Mouse (Mus musculus) testis, postnatal 14 days (tissue): ENCODE data around the gene B3gnt3.
"Not testable (repeated sequence)": the region's sequence is repeated elsewhere in the genome, so short reads cannot be mapped to it uniquely, and the experiment has no call there.

Source experiments
- DNase-seq: peaks from one replicate; pipeline ENCODE4 v3.0.0; 2021; ENCODE audit warnings: low spot score

The B3gnt3 gene

DNA sequence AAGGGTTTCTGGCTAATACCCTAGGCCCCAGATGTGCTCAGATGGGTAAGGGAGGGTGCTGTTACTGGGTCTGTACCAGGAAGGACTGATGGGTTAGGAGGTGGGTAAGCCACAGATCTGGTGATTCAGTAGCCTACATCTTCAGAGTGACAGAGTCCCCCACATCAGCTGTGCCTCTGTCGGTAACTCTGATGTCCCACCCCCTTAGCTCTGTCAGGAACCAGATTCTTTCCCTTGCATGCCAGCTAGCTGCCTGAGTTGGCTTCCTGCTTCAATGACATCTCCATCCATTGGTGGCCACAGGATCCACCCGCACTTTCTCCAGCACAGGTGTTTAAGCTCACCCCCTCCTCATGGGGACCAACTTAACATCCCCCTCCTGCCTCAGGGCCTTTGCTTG, 10.0 kb upstream of the B3gnt3 start:
- no peak for DNase-seq

DNA sequence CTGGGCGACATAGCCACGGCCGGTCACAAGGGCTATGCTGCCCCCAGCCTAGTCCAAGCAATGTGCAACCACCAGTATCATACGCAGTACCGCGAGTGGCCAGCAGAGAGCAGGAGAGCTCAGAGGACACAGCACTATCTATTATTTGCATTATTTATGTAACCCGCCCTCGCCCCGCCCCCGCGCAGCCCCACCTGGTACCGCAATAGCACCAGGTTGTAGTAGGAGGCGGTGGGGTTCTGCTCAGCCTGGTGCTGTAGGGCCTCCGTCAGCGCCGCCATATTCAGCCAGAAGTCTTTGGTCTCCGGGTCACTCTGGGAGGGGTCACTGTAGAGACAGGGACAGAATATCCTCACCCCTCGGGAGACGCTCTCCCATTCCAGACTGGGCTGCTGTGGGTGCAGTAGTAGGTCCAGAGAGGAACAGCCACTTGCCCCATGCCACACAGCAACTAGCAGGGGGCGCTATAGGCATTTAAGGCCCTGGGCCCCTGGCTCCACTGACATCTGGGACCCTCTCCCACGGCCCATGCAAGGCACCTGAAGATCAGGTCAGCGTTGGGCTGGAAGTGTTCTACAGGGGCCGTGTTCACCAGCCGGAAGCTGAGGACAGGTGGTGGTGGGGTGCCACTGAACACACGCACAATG, 8.3 kb upstream of the B3gnt3 start:
- DNase-seq, result peak; percentile 69

DNA sequence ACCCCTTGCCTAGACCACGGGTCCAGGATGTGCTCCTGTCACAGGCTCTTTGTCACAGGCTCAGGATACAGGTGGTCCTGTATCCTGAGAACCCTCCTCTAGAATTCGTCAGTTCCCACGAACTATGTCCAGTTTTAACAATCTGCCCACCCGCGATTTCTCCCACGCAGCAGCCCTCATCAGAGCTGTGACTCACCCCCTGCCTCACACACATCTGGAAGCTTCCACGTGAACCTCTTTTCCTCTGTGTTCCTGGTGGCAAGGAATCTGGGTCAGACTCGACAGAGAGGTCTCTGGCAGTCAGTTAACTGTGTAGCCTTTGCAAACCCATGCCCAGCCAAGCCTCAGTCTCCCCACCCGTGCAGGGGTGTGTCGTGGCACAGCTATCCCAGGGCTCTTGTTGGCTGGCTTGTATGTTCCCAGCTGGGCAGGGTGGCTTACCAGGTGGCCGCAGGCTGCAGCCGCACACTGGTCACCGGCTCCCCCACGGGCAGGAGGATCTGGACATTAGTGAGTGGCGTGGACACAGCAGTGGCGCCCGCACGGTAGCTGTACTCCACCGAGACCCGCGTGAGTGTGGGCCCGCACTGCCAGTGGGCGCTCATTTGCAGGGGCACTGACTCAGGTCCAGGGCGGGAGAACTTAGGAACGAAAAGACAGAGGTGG, 7.7 kb upstream of the B3gnt3 start:
- DNase-seq, result no peak

DNA sequence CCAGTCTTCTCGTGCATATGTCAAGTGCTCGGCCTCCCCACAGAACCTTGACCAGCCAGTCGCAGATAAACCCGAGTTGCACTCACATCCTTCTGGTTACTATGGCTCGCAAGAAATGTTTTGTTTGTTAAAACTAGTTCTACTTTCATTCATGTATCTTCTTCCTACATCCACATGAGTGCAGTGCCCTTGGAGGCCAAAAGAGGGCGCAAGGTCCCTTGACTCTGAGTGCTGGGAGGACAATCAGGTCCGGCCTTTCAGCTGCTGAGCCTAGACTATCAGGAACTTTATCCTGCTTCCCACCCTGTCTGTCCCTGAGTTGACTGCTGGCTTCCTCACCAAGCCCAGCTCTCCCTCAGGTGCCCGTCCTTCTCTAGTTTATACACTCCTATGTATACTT, 6.3 kb upstream of the B3gnt3 start:
- no peak for DNase-seq

DNA sequence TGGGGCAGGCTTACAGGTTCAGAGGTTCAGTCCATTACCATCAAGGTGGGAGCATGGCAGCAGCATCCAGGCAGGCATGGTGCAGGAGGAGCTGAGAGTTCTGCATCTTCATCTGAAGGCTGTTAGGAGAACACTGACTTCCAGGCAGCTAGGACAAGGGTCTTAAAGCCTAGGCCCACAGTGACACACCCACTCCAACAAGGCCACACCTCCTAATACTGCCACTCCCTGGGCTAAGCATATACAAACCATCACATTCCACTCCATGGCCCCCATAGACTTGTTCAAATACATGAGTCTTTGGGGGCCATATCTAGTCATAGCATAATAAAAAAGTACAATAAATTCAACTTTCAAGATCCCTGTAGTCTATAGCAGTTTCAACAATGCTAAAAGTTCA, 1.8 kb upstream of the B3gnt3 start:
- DNase-seq, result not testable (repeated sequence)

DNA sequence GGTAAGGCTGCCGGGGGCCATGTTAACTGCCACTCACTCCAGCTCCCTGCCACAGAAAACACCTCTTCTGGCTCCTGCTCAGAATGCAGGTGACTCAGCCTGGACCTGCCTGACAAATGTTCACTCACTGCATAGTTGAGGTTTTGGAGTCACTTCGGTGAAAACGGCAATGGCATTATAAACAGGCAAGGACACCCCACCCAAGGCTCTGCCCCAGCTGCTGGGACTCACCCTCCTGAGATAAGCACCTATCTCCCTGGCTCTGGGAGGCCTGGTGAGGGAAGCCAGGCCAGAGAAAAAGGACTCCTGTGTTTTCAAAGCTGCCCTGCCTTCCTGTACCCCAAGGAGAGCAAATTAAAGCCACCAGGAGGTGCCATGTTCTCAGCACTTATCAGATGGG, 1.3 kb upstream of the B3gnt3 start:
- no peak for DNase-seq

DNA sequence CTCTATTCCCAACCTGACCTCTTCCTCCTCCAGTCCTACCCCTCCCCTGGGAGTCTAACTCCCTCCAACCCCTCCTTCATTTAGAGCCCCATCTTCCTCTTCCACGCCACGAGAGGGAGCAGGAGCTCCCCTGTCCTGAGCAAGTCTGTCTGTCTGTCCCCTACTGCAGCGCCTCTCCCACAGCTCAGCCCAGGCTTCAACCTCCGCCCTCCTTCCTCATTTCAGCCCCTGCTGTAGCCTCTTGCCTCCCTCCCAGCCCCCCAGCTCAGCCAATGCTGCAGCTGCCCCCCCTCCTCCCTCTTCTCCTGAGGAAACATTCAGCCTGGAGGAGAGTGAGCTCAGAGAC, 471 bp upstream of the B3gnt3 start:
- no peak for DNase-seq

DNA sequence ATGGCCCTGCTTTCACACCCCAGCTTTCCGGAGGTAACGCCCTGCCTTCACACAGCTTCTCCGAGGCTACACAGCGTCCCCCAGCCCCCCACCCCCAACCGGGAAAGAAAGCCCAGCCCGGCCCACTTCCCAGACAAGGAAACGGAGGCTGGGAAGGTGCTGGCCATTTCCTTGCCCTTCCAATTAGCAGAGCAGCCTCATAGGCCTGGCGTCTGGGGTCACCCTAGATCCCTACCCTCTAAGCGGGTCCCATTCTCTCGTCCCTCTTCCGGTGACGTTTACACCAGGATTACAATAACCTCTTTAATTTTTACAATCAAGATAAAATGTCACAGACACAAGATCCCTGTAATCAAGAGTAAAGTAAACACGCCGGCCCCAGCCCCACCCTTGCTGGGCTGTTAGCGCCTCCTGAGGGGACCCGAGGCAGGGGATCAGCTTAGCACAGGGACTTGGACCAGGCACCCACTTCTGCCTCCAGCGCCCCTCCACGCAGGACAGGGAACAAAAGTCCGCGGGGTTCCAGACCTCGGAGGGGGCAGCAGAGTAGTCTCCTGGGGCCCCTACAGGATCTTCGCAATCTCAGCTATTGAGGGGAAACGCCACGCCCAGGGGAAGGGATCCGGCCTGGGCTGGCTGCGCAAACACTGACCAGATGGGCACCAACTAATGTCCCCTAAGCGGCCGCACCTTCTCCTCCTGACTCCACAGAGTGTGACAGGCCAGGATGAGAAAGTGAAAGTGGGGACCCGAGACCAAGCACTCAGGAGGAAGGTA, 908 bp downstream of the B3gnt3 start:
- no peak for DNase-seq

DNA sequence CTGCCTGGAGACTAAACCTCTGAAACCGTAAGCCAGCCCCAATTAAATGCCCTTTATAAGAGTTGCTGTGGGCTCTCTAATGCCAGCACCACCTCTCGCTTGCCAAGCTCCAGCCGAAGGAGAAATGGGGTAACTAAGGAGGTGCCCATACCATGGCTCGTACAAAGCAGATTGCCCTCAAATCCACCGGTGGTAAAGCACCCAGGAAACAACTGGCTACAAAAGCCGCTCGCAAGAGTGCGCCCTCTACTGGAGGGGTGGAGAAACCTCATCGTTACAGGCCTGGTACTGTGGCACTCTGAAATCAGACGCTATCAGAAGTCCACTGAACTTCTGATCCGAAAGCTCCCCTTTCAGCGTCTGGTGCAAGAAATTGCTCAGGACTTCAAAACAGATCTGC, 6.1 kb downstream of the B3gnt3 start:
- not testable (repeated sequence) for DNase-seq

DNA sequence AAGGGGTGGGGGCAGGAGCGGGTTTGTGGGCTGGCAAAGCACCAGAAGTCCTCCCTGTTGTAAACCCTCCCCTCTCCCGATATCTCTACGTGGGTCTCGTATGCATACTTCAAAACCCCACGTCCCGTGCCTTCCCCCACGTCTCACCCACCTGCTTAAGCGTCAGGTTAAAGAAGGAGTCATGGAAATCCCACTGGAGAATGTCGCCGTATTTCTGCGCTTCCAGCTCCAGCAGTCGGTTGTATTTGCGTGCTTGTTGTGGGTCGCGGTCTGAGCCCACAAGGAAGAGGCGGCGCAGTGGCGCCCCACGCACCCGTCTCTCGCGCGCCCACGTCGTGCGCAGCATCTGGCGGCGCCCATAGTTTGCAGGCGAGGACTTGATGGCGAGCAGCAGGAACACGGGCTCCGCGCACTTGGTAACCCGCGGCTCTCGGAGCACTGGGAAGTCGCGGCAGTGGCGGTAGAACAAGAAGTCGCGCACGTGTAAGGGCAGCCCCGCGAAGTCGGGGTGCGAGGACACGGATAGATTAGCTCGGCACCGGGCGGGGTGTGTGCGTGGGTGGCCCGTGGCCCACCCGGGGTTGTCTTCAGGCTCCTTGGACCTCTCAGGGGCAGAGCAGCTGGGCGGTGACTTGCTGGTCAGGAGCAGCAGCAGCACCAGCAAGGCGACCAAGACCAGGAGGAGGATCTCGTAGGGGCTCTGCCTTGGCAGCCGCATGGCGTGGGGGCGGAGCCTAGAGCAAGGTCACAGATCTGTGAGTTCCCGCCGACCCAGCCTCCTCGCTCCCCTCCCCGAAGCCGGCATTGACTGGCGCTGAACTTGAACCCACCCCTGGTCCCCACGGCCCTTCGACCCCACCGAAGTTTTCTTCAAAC, 8.2 kb downstream of the B3gnt3 start:
- DNase-seq, result no peak

DNA sequence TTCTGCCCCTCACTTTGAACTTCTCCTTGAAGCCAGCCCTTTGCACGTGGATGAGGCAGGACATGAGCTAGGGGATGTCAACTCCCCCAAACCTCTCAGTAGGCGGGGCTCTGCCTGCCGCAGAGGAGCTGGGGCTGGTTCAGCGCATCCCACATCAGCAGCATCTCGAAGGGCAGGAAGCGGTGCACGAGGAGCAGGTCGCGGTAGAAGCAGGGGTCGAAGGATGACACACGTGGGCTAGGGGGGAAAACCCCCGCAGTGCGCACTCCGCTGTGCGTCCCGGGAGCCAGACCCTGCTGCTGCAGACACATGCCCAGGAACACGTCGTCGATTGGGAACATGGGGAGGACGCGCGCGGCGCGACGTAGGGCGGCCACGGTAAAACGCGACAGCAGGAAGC, 9.1 kb downstream of the B3gnt3 start:
- no peak for DNase-seq

DNA sequence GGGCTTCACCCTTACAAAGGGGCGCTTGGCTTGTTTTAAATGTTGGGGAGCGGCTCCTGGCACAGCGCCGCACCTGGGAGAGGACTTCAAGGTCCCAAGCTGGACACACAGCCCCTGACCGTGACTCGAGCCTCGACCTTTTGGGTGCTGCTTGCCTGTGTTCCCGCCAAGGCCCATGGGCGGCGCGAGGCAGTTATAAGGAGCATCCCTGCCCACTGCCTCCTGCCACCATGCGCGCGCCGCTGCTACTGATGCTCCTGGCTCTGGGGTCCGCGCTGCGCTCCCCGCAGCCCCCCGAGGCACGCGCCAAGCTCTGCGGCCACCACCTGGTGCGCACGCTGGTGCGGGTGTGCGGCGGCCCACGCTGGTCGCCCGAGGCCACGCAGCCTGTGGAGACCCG, 12.6 kb downstream of the B3gnt3 start, which contains the start of gene Insl3:
Insl3 (plus strand) TSS at position 187 of the 400 bp plus-strand sequence.
- DNase-seq, result no peak

DNA sequence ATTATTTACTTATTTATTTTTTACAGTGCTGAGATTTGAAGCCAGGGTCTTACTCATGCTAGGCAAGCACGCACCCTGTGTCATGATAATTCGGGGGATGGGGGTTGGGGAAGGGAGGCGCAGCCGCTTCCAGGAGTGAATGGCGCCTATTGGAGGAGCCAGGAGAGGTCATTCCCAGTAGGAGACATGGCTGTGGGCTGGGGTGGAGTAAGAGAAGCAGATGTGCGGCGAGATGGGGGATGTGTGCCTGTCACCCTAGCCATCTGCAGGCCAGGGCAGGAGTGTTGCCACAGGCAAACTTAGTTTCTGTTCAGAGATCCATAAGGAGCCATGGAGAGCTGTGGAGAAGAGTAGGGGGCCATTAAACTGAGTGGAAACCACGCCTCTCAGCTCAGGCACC, 14.0 kb downstream of the B3gnt3 start:
- no peak for DNase-seq

DNA sequence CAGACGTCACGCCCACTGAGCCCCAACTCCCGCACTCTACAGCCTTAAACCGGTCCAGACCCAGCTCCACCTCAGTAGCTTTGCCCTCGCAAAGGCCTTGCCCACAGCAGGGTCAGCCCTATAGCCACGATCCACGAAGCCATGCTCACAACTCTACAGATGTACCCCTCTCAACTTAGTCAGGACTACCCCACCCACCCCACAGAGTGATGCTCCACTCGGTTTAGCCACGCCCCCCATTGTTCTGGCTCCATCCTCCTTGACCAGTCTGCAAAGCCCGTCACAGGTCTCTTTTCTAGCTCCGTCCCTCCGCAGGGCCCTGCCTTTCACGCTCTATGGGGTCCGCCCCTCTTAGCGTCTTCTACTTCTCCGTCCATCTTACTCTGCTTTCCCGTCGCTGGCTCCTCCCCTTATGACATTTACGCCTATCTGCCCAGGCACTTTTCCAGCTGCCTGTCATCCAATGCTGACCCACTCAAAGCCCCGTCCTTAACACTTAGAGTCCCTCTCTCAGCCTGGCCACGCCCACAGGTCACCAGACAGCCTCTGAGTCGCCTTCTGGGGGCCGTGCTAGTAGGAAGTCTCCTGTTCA, 15.3 kb downstream of the B3gnt3 start:
- DNase-seq, result no peak

DNA sequence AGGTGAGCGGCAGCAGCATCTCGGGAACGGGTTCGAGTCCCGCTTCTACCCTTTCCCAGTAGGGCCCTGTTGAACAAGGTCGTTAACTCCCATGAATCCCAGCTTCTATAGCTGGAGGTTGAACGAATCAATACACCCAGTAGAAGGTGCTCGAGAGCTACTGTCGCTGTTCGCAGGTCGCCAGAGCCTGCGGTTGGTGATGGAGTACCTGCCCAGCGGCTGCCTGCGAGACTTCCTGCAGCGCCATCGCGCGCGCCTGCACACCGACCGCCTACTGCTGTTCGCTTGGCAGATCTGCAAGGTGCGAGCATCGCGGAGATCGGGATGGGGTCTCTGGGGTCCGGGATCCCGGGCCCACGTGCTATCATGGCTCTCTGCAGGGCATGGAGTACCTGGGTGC, 16.0 kb downstream of the B3gnt3 start:
- no peak for DNase-seq

DNA sequence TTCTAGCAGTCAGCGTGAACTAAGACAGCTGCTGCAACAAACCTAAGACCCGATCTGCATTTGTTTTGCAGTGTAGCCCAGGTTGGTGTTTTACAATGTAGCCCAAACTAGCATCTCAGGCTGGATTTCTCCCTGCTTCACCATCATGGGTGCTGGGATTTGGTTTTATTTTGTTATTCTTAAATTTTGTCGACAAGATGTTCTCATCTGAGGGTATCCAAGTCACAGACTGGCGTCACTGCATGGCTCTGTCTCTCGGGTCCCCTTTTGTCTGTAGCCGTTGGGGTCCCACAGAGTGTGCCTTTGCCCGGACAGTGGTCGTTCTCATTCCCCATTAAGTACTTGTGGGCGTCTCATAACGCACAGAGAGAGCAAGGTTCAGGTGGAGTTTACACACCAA, 16.9 kb downstream of the B3gnt3 start:
- DNase-seq, result no peak

DNA sequence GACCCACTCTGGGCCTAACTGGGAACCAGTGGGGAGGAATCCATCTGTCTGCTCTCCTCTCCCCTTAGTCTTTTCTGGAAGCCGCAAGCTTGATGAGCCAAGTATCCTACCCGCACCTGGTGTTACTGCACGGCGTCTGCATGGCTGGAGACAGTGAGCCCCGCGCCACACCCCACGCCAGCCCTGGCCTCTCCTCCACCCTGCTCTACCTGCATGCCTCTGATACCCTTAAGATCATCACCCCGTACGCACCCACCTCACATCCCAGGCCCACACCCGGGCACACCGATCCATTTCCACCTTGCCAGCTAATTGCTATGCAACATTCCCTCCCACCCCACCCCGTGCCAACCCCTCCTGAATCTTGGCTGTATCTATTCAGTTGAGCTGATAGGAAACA, 18.8 kb downstream of the B3gnt3 start:
- DNase-seq, result no peak

DNA sequence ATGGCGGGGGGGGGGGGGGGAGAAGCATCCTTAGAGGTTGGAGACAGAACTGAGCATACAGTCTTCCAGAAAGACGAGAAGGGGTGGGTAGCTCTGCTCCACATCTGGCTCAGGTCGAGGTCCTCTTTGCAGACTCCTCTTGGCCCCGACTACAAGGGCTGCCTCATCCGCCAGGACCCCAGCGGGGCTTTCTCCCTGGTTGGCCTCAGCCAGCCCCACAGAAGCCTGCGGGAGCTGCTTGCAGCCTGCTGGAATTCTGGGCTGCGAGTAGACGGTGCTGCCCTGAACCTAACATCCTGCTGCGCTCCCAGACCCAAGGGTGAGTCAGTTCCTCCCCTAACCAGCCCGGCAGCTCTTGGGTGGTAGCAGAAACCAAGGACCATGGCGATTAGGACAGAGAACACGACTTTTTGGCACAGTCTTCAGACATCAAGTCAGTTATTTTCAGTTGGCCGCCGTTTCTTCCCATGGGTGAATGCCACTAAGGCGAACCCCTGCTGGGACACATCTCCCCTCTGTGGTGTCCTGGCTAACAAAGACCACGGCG, 20.1 kb downstream of the B3gnt3 start:
- no peak for DNase-seq

DNA sequence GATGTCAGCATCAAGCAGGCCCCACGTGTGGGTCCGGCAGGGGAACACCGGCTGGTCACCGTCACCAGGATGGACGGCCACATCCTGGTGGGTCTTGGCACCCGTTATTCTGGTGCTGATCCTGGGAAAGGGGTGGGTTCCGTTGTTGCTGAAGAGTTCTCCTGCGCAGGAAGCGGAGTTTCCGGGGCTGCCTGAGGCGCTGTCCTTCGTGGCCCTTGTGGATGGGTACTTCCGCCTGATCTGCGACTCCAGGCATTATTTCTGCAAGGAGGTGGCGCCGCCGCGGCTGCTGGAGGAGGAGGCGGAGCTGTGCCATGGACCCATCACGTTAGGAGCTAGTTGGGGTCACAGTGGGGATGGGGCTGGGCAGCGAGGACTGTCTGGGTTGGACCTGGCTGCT, 21.1 kb downstream of the B3gnt3 start:
- no peak for DNase-seq

DNA sequence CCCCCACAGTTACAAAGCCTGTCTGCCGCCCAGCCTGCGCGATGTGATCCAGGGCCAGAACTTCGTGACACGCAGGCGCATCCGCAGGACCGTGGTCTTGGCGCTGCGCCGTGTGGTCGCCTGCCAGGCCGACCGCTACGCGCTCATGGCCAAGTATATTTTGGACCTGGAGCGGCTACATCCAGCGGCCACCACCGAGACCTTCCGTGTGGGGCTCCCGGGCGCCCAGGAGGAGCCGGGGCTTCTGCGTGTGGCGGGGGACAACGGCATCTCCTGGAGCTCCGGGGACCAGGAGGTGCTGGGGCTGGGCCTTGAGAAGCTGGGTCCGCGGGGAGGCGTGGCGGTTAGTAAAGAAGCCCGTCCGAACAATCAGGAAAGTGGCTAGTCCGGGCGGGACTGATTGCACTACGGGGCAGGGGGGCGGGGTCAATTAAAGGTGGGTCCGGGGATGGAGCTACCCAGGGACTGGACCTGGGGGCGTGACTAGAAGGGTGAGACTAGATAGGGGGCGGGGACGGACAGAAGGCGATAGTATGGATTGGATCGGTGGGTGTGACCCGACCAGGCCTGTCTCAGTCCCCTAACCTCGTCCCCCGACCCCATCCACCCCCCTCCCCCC, 21.9 kb downstream of the B3gnt3 start:
- no peak for DNase-seq

DNA sequence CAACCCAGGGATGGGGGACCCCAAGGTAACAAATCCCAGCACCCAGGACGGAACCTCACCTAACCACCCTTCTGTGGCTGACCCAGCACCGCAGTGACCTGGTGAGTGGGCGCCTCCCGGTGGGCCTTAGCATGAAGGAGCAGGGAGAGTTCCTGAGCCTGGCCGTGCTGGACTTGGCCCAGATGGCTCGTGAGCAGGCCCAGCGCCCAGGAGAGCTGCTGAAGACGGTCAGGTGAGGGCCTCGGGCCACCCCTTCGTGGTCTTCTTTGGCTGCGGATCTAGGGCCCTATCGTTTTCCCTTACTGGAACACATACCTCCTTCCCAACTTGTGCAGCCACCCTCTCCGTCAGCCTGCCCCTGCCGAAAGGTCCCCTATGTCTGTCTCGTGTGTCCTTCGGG, 22.5 kb downstream of the B3gnt3 start:
- DNase-seq, result no peak
